Mouse (Mus musculus) cerebellum, adult 11 months (tissue): Measurements from ENCODE around the gene Ralgapa2.

ENCODE experiments used
- DNase-seq: peaks from one replicate; pipeline ENCODE4 v3.0.0; 2022

The Ralgapa2 gene

DNA sequence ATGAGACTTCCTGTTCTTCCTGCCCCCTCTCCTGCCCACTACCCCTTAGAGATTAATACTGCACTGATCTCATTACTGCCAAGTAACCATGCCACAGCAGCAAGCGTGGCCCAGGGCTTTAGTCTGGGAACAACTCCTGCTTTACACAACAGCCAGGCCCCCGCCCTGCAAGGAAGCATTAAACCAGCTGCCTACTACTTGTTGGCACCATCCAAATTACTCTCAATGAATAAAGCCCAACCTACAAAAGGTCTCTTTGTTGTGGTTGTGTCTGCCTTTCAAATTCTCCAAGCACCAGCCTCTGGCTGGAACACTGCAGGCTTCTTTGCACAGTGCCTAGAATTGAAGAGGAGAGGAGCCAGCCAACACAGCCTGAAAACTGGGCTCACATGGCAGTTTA lies 164.2 kb downstream of the Ralgapa2 start:
- DNase-seq, result no peak

- no peak for DNase-seq
Measured at GRCm38 (mm10) chr2:146340090-146340489, 172.1 kb downstream of the Ralgapa2 start.

DNA sequence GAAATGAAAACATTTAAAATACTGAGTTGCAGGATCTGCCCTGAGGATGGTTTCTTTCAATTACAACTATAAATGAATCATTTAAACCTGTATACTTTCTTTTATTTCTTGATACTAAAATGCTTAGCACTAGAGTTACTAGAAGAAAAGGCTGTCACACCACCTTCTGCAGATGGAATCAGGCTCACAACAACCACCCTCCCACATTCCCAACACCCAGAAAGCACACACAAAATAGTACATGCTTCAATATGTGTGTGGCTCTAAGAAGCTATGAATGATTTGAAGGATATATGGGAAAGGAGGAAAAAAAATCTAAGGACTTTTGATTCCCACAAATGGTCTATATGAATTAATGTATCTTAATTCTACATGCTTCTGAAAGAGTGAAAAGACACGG lies 174.6 kb downstream of the Ralgapa2 start:
- DNase-seq, result no peak

DNA sequence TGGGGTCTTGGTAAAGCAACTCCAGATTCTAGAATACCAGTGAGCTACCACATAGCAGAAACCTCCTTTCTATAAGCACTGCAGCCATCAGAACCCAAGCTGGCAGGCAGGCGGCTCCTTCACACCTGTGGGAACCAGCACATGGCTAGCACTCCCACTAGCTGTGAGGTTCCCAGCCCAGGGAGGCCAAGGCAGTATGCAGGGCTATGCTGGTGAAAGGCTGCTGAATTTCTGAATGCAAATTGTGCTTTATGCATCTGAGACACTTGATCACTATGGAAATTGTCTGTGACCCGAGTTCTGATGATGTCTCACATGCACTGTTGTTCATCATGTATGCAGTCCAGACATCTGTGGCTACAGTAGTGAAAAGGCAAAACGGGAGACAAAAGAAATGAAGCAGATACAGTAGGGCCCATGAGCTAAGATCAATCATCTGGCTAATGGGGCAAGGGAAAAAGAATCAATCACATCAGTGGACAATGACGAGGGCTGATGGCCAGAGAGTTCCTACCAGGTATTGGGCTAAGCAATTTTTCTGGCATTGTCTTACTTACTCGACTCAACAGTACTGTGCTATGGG lies 180.2 kb downstream of the Ralgapa2 start:
- no peak for DNase-seq

GRCm38 (mm10) chr2:146330772-146331281 lies 181.3 kb downstream of the Ralgapa2 start:
- peak; percentile 48 for DNase-seq

DNA sequence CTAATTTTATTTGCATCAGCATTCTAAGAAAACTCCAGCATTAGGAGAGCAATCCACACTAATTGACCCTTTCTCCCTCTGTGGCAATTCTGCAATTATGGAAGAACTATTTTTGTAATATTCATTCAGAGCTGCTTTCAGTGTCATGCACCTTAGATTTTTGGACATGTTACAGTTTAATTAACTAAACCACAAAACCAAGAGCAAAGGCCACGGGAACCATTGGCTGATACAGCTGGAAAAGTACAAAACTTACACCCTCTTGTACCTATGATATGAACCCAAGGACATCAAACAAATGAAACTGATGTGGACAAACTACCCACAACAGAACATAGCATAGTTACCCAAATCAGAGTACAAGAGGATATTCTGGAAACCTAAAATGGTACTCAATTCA lies 182.0 kb downstream of the Ralgapa2 start:
- DNase-seq, result no peak

- no peak for DNase-seq
Measured at GRCm38 (mm10) chr2:146326654-146327053, 185.5 kb downstream of the Ralgapa2 start.

- DNase-seq, result no peak
Measured at GRCm38 (mm10) chr2:146324907-146325715, 187.0 kb downstream of the Ralgapa2 start.

DNA sequence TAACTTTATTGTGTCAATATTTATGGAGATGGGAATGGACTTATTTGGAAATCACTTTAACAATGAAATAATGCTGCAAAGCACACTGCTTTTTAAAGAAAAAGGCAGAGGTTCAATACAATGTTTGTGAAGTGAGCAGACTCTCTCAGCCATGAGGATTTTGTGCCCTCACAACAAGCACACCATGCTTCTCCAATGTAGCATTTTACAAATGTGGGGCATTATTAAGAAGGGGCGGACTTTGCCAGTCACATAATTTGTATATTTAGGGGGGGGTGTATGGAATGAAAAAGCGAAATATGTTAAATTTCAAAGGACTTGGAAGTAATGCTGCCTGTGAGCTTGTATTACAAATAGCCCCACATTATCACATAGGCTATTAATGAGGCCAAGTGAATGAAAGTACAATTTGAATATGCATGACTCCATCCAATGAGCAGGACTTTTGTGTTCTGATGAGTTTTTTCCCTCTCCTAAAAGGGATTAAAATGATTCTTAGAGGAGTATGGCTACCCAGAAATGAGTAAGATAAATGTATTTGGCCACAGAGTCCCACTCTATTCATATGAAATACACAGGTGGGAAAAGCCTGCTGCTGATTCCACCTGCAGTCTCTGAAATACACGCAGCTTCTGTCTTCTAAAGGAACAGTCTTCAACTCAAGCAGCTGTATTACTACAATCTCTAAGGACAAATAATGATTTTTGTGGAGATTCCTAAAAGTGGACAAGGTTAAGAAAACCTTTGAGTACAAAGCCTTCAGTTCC lies 187.8 kb downstream of the Ralgapa2 start:
- DNase-seq, result no peak

- no peak for DNase-seq
Measured at GRCm38 (mm10) chr2:146323528-146323927, 188.6 kb downstream of the Ralgapa2 start.

DNA sequence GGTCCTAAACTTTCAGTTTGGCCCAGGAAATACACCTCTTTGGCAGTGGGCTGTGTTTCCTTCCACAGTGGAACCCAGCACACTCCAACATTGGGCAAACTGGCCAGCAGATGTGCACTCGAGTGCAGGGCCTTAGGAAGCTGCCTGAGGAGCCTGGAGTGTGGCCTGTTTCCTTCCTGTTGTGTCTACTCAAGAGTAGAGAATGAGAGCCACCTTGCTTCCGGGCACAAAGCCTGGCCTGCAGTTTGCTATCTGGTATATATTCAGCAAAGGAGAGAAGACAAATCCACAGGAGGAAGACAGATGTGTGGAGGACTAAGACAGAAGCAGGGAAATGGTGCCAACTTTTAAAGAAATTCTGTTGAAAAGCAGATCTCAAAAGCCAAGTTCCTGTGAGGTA lies 189.4 kb downstream of the Ralgapa2 start:
- DNase-seq, result no peak

DNA sequence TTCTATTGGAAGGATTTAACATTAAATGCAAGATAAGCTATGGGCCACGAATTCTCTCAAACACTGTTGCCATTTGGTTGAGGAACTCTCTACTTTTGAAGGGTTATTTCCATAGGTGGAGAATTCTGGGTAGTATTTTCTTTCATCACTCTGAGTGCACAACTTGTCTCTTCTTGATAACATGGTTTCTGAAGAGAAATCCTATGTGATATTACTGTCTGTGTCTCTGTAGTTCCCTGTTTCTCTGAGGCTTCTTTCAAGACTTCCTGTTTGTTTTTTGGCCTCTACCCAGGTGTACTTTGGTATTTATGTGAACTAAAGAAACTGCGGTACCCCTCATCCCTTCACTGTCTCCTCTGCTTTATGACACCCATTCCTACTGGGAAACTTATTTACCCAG lies 190.1 kb downstream of the Ralgapa2 start:
- no peak for DNase-seq

GRCm38 (mm10) chr2:146320666-146321065 lies 191.5 kb downstream of the Ralgapa2 start:
- no peak for DNase-seq

GRCm38 (mm10) chr2:146314751-146315150 lies 197.4 kb downstream of the Ralgapa2 start:
- no peak for DNase-seq

GRCm38 (mm10) chr2:146313811-146314210 lies 198.3 kb downstream of the Ralgapa2 start:
- DNase-seq, result no peak

GRCm38 (mm10) chr2:146310760-146311159 lies 201.4 kb downstream of the Ralgapa2 start:
- DNase-seq, result no peak

DNA sequence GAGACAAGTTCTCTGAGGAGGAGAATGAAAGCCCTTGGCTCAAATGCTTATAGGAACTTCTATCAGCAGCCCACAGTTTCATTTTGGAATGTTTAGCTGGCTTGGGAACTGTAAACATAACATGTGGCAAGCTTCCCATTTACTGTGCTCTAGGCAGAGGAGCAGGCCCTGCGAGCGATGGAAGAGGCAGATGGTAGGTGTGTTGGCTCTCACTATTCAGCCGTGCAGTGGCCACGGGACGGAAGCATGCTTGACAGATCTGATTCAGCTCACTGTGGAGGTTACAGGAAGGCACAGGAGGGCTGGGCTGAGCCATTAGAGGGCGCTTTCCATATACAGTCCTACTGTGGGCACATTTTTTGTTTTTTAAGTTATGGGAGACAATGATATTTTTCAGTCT lies 201.9 kb downstream of the Ralgapa2 start:
- peak; percentile 72 for DNase-seq

DNA sequence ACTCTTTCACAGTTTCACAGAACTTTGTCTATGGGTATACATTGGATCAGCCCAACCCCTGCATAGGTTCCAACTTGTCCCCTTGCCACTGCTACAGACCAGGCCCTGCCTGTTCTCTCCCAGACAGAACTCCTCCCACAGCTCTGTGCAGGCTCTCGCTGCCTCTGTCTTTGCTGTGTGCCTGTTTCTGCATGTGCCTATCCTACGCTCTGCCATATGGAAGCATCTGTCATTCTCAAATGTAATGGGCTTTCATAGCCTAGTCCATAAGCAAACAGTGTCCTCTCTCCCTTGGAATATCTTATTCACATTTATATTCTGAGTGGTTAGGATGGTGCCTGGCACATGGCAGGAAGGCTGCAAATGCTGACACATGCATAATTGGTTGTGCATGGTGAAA lies 202.7 kb downstream of the Ralgapa2 start:
- no peak for DNase-seq

DNA sequence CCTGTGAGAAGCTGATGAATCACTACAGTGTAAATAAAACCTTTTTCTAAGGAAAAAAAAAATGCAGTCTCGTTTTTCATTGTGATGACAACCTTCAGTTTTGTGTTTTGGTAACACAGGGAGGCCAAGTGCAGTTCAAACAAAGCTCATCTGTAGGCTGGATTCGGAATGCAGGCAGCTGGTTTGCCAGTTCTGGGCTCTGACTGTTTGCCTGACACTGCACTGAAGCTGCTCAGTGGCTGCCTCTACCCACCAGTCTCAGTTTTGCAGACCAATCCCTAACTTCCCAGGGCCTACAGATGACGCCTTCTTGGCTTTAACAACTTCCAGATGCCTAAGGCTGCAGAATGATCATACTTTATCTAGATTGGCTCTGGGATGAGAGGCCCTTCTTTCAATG lies 205.1 kb downstream of the Ralgapa2 start:
- no peak for DNase-seq

- no peak for DNase-seq
Measured at GRCm38 (mm10) chr2:146302094-146302699, 209.9 kb downstream of the Ralgapa2 start.

DNA sequence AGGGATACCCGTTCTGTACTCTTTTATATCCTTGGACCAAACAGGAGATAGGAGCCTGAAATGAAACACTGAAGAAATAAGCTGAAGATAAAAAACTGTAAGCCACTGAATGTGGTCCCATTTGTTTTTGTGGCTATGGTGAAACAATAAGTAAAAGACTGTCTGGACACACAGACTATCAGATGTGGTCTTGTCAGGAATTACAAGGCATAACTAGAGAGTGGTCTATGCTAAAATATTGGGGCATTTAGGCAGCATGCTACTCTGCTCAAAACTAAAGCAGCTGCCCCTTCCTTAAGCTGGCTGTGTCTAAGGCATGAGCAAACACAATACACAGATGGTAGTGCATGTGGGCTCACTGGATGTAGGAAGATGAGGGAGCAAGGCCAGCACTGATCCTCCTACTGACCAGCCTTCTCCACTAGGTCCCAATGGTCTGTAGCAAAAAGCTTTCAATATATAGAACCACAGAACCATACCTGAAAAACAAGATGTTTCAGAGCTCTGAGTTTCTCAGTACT lies 211.6 kb downstream of the Ralgapa2 start:
- DNase-seq, result no peak

DNA sequence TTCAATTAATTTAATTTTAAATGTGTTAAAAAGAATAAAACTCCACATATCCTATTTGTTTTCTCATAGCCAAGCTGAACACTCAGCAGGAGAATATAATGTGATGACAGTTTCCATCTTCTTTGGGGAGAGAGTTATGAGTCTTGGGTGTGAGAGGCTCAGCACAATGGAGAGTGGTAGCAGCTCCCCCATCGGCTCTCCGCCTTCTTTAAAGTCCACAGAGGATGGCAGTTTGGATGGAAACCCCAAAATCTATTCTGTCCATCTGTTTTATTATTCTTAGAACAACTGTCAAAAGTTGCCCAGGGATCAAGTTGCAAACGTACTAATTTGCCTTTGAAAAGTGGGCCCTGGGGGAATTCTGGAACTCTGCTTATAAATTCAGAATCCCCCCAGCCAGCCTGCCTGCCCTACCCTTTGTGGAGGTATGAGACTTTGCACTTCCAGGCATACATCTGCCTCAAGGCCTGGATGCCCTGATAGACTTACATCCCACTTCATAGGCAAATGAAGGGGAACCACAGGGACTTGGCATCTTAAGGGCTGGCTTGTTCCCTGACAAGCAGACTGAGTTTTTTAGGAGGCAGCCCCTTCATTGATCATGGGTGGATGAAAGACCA lies 212.2 kb downstream of the Ralgapa2 start:
- DNase-seq, result no peak

GRCm38 (mm10) chr2:146293538-146293937 lies 218.6 kb downstream of the Ralgapa2 start:
- no peak for DNase-seq
